Mouse (Mus musculus) cerebellum, adult 18-20 months (tissue): ENCODE measurements around the gene Sp7.

Experiments
- DNase-seq, 2 experiments: peaks; one replicate each; pipeline ENCODE4 v3.0.0; 2021

Sp7 gene

DNA sequence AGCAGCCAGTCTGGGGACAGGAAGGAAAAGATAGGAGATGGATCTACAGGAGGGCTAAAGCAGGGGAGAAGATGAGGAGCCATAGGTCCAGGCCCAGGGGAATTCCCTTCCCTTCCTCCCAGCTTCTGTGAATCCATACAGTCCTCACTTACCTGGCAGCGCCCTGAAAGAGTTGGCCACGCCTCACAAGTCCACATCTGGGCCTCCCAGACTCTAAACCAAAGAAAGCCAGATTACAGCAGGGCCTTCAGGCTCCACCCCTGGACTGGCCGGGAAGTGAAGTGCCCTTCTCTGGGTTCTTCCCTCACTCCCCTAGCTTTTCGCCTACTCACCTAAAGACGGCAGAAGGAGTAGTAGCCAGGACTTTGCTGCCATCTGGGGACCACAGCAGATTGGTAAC is 27.4 kb downstream of the Sp7 start:
- DNase-seq: no peak

DNA sequence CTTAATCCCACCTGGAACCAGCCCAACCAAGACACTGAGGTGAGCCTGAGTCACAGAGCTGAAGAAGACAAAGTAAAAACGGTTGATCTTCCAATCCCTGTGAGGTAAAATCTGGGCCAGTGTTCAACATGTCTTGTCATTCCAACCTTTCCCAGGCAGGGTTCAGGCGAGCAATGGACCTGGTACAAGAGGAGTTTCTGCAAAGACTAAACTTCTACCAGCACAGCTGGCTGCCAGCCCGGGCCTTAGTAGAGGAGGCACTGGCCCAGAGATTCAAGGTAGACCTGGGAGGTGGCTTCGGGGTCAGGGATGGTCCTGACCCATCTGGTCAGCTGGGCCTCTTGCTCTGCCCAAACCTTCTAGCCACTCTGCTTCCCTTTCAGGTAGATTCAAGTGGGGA is 30.0 kb downstream of the Sp7 start:
- no peak for DNase-seq

- peak in 1 of 2 experiments; percentile 26 for DNase-seq
Observed at GRCm38 (mm10) chr15:102335925-102336324, 31.1 kb downstream of the Sp7 start.

GRCm38 (mm10) chr15:102335254-102335653 is 31.7 kb downstream of the Sp7 start:
- no peak for DNase-seq

GRCm38 (mm10) chr15:102331610-102332015 is 35.4 kb downstream of the Sp7 start, which contains the start of gene Myg1:
Myg1 (plus strand) TSS chr15:102331709.
- peak; percentile 80 to 88 for DNase-seq

- no peak for DNase-seq
Observed at GRCm38 (mm10) chr15:102326892-102327291, 40.1 kb downstream of the Sp7 start.

- peak; percentile 90 to 91 for DNase-seq
Observed at GRCm38 (mm10) chr15:102326022-102326576, 40.9 kb downstream of the Sp7 start, which contains the start of gene Pfdn5. Pfdn5 (plus strand) TSS chr15:102326116.

- DNase-seq: peak in 1 of 2 experiments; percentile 35
Observed at GRCm38 (mm10) chr15:102324654-102325473, 42.1 kb downstream of the Sp7 start.

GRCm38 (mm10) chr15:102316263-102316662 is 50.7 kb downstream of the Sp7 start:
- peak; percentile 69 for DNase-seq

- no peak for DNase-seq
Observed at GRCm38 (mm10) chr15:102315292-102315691, 51.7 kb downstream of the Sp7 start.

DNA sequence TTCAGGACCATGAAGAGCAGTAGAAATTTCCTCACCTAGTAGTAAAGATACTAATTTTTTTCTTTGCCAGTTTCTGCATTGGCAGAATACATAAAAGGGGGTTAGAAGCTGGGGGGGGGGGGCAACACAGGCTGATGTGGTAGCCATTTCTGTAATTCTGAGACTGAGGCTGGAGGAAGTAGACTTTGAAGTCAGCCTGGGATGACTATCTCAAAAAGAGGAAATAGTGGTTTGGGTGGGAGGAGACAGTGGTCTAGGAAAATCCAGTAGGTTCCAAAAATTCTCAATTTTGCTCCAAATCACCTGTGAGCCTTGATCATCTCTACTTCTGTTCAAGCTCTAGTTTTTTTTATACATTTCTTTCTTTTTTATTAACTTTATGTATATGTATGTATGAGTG is 55.5 kb downstream of the Sp7 start:
- DNase-seq: no peak

GRCm38 (mm10) chr15:102310074-102310845 is 56.7 kb downstream of the Sp7 start:
- no peak for DNase-seq

- DNase-seq: no peak
Observed at GRCm38 (mm10) chr15:102308717-102309116, 58.3 kb downstream of the Sp7 start.
